Mouse (Mus musculus) forebrain, embryonic 10.5 days (tissue): ENCODE data around the gene Olfr403. TPM values are rescaled to one million over a fixed set of nuclear protein-coding genes. Genes with fewer than 3 reads are reported as not detected.
"Not testable (repeated sequence)": the region's sequence is repeated elsewhere in the genome, so short reads cannot be mapped to it uniquely, and the experiment has no call there.

ENCODE experiments used
- DNase-seq: peaks from one replicate; pipeline ENCODE4 v3.0.0-alpha.2; 2017; ENCODE audit warnings: low spot score; ENCODE audit errors: extremely low spot score
- H3K27ac ChIP-seq: fragments of 300-500 bp; sonication (generic); 2 replicates; pipeline ENCODE4 v1.5.1; 2016; ENCODE audit warnings: mild to moderate bottlenecking
- H3K27me3 ChIP-seq: fragments of 300-500 bp; sonication (generic); 2 replicates; pipeline ENCODE4 v1.6.1; 2016; ENCODE audit warnings: mild to moderate bottlenecking; ENCODE audit not compliant: poor library complexity, severe bottlenecking
- H3K36me3 ChIP-seq: fragments of 300-500 bp; sonication (generic); replicated peaks from 2 replicates; pipeline ENCODE4 v1.6.1; 2016; ENCODE audit warnings: mild to moderate bottlenecking, moderate library complexity
- H3K4me1 ChIP-seq: fragments of 300-500 bp; sonication (generic); 2 replicates; pipeline ENCODE4 v1.6.1; 2016
- H3K4me3 ChIP-seq: fragments of 300-500 bp; sonication (generic); 2 replicates; pipeline ENCODE4 v1.5.1; 2016; ENCODE audit warnings: mild to moderate bottlenecking, moderate library complexity
- H3K9me3 ChIP-seq: fragments of 300-500 bp; sonication (generic); 2 replicates; pipeline ENCODE4 v1.6.1; 2016; ENCODE audit warnings: mild to moderate bottlenecking, moderate library complexity
- WGBS: fragments of 180-500 bp; shearing (Covaris S2); methylation state at CpG from one replicate; pipeline ENCODE4 v1.1.7; 2016; 5-methylcytosine and 5-hydroxymethylcytosine counted together
- polyA plus RNA-seq: library from polyadenylated mRNA; unstranded; fragments of >200 nt; fragmentation: Nextera tagmentation; extraction: Ambion mirVana; gene quantifications from 2 replicates; pipeline ENCODE4 v1.2.1, GENCODE M21; 2016

Olfr403 gene
- not detected in 2 replicates for polyA plus RNA-seq

DNA sequence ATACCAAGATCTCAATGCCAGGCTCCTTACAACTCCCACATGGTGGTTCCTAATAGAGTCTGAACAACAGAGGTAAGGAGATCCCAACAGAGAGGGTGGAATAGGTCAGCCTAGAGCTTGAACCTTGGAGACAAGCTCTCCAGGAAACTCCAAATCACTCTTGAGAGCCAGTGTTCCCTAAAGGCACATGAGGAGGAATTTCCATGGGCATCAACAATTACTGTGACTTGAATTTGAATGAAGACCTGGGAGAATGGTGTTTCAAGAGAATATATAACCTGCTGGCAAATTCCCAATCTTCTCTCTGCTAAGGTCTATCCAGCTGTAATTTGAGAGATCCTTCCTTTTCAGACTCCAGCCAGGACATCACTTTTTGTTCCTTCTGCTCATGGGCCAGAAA is at the start of gene Olfr403:
Gene Olfr403 (plus strand): TSS at position 301 of the 400 bp plus-strand sequence.
- Histone ChIP-seq H3K27me3 (no peaks in the 10 kb centered on the region), H3K4me3 (no peak within 1 kb of the TSS), H3K27ac (no peak within 1 kb of the TSS), H3K4me1 (no peaks in the 10 kb centered on the region), H3K36me3 (no peaks in the 10 kb centered on the region), H3K9me3 (peaks cover 71% of the 10 kb centered on the region)
- no peak for DNase-seq

DNA sequence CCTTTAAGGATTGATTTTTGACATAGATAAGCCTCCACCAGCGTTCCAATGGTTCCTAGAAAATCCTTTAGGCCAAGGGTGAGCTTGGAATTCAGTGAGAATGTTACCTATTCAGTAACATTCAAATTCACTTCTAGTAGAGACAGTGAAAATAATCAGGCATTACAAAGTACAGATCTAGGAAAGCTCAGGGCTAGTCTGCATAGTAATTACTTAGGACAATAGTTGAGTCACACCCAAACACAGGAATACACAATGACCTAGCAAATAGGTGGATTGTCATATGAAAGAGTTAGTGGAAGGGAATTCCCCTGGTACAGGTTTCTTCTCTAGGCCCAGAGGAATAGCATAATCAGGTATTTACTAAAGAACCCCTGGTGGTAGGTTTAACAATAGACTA is 46.0 kb upstream of the Olfr403 start:
- not testable (repeated sequence) for H3K27ac ChIP-seq, H3K27me3 ChIP-seq, H3K36me3 ChIP-seq, H3K4me3 ChIP-seq, DNase-seq, H3K4me1 ChIP-seq
- peaks cover 88% of the 10 kb centered on the region for H3K9me3 ChIP-seq
- WGBS = 40% methylated on average over 1 of the region's 1 CpGs

DNA sequence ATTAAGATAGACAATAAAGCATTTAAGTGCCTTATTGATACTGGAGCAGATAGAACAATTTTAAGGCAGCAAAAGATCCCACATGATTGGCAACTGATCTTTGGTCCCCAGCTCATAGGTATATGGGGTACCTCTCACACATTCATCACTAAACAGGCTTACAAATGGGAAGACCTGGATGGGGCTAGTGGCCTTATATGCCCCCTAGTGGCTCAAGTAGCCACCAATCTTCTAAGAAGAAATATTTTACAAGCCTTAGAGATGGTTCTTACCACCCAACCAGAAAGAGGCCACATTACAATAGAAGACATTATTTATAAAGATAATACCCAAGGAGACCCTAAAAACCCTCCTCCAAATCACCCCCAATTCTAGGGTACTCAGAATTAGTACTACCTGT is 40.2 kb upstream of the Olfr403 start:
- Histone ChIP-seq H3K36me3 (no peaks in the 10 kb centered on the region), H3K27ac (no peak overlapping the region), H3K4me3 (no peak overlapping the region), H3K9me3 (peaks cover 95% of the 10 kb centered on the region), H3K4me1 (no peaks in the 10 kb centered on the region), H3K27me3 (no peaks in the 10 kb centered on the region)
- DNase-seq = no peak

DNA sequence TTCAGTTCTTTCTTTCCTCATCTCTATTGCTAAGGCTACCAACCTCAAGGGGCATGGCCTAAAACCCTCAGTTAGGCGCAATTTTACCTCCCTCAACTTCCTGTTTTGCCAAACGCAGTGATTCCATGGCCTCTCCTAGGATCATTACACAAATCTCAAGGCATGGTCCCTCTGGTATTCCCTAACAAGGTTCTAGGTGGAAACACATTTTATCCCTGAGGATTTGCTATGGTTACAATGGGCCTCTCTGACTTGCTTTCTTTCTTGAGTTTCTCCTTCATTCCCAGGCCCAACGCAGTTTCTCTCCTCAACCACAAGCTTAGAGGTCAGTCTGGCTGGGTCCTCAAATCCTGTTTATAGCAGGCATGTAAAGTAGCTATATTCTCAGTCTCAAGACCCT is 32.8 kb upstream of the Olfr403 start, which contains the start of gene Olfr402:
Gene Olfr402 (plus strand): TSS at position 301 of the 400 bp plus-strand sequence.
- Histone ChIP-seq H3K9me3 (peaks cover 83% of the 10 kb centered on the region), H3K4me1 (no peaks in the 10 kb centered on the region), H3K27ac (no peak within 1 kb of the TSS), H3K27me3 (no peaks in the 10 kb centered on the region), H3K4me3 (no peak within 1 kb of the TSS), H3K36me3 (no peaks in the 10 kb centered on the region)
- WGBS = 62% methylated on average over 3 of the region's 3 CpGs
- DNase-seq = no peak

DNA sequence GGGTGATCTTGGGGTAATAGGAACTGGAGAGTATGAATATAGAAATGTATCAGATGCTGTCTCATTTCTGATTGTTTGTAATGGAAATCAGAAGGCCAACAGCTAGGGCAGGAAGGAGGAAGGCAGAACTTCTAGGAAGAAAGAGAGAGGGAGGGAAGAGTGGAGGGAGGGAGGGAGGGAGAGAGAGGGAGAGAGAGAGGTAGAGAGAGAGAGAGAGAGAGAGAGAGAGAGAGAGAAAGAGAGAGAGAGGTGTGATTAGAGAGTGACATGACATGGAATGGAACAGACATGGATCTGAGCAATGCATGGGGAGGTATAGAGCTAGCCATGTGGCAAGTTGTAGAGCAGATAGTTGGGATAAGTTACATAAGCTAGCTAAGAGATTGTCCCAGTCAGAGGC is 17.3 kb upstream of the Olfr403 start:
- no peaks in the 10 kb centered on the region for H3K4me1 ChIP-seq
- peaks cover 14% of the 10 kb centered on the region for H3K9me3 ChIP-seq
- no peaks in the 10 kb centered on the region for H3K36me3 ChIP-seq
- no peaks in the 10 kb centered on the region for H3K27me3 ChIP-seq
- H3K27ac ChIP-seq = no peak overlapping the region
- H3K4me3 ChIP-seq = no peak overlapping the region
- no peak for DNase-seq

DNA sequence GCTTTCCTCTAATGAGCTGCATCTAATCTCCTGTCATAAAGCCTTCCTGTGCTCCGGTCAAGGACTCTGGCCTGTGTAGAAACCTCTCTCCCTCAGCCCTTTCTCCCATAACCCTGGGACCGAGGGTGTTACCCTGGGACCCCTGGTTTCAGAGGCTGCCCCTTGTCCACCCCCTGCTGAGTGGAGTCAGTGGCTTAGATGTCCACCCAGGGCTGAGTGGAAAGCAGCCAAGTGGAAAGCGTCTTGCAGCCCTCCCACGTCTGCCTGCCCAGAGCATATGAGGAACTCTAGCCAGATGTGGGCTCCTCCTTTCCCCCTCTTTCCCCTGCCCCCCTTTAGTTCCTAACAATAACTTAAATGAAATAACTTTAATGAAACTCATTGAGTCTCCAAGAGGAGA is 2.9 kb upstream of the Olfr403 start:
- Histone ChIP-seq H3K27me3 (no peaks in the 10 kb centered on the region), H3K27ac (no peak overlapping the region), H3K4me1 (no peaks in the 10 kb centered on the region), H3K9me3 (peaks cover 77% of the 10 kb centered on the region), H3K36me3 (no peaks in the 10 kb centered on the region), H3K4me3 (no peak overlapping the region)
- WGBS = 84% methylated on average over 4 of the region's 4 CpGs
- DNase-seq = no peak

DNA sequence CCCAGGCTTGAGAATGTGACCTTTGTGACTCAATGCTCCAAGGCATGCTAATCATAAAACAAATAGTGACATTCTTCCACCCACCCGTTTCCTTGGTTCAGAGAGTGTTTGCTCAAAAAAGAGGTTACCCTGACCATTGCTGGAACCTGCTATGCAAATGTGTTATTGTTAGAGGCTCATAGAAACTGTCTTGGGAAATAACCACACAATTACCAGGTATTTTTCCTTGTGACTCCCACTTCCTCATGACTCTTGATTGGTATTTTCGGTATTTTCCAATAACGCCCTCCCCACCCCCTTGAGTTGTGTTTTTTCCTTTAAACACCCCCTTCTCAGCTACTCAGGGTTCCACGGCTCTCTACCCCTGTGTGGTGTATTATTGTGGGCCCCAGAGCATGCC is 2.3 kb upstream of the Olfr403 start:
- H3K4me1 ChIP-seq = no peaks in the 10 kb centered on the region
- peaks cover 78% of the 10 kb centered on the region for H3K9me3 ChIP-seq
- DNase-seq = no peak
- no peaks in the 10 kb centered on the region for H3K36me3 ChIP-seq
- H3K4me3 ChIP-seq = no peak overlapping the region
- H3K27me3 ChIP-seq = no peaks in the 10 kb centered on the region
- 88% methylated on average over 4 of the region's 4 CpGs for WGBS
- H3K27ac ChIP-seq = no peak overlapping the region

DNA sequence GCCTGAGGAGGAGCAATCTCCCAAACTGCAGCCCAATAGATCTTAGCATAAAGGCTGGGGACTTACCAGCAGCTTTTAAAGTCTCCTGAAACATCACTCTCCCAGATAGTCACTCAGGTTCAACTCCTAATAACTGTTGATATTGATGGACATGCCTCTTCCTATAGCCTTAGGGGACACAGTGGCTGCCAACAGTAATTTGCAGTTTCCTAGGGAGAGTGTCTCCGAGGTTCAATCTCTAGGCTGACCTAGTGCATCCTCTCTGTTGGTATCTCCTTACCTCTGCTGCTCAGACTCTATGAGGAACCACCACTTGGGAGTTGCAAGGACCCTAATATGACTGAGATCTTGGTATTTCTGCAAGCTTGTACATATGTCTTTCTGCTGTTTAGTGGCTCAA is 25.2 kb downstream of the Olfr403 start, which contains the start of gene Olfr43:
Gene Olfr43 (minus strand): TSS at position 101 of the 400 bp plus-strand sequence.
- Histone ChIP-seq H3K36me3 (no peaks in the 10 kb centered on the region), H3K27ac (no peak within 1 kb of the TSS), H3K9me3 (peaks cover 51% of the 10 kb centered on the region), H3K27me3 (no peaks in the 10 kb centered on the region), H3K4me1 (no peaks in the 10 kb centered on the region), H3K4me3 (no peak within 1 kb of the TSS)
- no peak for DNase-seq
- WGBS = 69% methylated on average over 1 of the region's 1 CpGs

DNA sequence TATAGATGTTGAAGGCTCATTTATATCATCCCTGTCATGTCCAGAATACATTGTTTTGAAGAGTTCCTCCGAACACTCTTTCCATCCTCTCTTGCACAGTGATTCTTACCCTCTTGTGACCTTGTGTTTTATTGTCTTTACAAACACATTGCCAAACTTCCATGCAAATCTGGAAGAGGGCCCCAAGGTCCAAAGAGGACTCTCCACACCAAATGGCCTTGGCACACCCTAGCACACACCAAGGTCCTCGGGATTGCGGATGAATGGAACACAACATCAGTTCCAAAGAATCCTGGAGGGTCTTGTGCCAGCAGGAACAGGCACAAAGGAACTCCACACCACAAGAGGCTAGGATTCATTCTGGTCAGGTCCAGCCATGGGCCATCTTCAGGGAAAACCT is 55.2 kb downstream of the Olfr403 start:
- 93% methylated on average over 3 of the region's 3 CpGs for WGBS
- H3K36me3 ChIP-seq = no peaks in the 10 kb centered on the region
- no peak for DNase-seq

More for the DNA sequence above, 55.2 kb downstream of the Olfr403 start:
- Histone ChIP-seq H3K4me3 (no peak overlapping the region), H3K27ac (no peak overlapping the region), H3K9me3 (peaks cover 44% of the 10 kb centered on the region), H3K4me1 (no peaks in the 10 kb centered on the region), H3K27me3 (no peaks in the 10 kb centered on the region)

Other genes with a start within 250 kb of the Olfr403 start
- not detected in 2 replicates for gene Olfr23, start 249.6 kb upstream of the Olfr403 start, polyA plus RNA-seq
- not detected in 2 replicates for gene Olfr397, start 225.4 kb upstream of the Olfr403 start, polyA plus RNA-seq
- not detected in 2 replicates for gene Olfr398, start 195.8 kb upstream of the Olfr403 start, polyA plus RNA-seq
- not detected in 2 replicates for gene Olfr139, start 129.7 kb upstream of the Olfr403 start, polyA plus RNA-seq
- gene Olfr399, start 129.6 kb upstream of the Olfr403 start, polyA plus RNA-seq = not detected in 2 replicates
- gene Zfp616, start 116.3 kb upstream of the Olfr403 start, polyA plus RNA-seq = not detected in 2 replicates
- gene Olfr401, start 72.5 kb upstream of the Olfr403 start, polyA plus RNA-seq = not detected in 2 replicates
- not detected in 2 replicates for gene Olfr402, start 32.7 kb upstream of the Olfr403 start, polyA plus RNA-seq
- gene Olfr43, start 25.1 kb downstream of the Olfr403 start, polyA plus RNA-seq = not detected in 2 replicates
- not detected in 2 replicates for gene Olfr406, start 73.6 kb downstream of the Olfr403 start, polyA plus RNA-seq
- gene Olfr59, start 97.5 kb downstream of the Olfr403 start, polyA plus RNA-seq = not detected in 2 replicates
- gene Olfr410, start 151.8 kb downstream of the Olfr403 start, polyA plus RNA-seq = not detected in 2 replicates
- gene Olfr411, start 166.4 kb downstream of the Olfr403 start, polyA plus RNA-seq = not detected in 2 replicates
- gene Olfr412, start 175.8 kb downstream of the Olfr403 start, polyA plus RNA-seq = not detected in 2 replicates